Mouse (Mus musculus) heart, adult 8-10 months (tissue): Measurements from ENCODE around the gene Msh4. TPM values are rescaled to one million over a fixed set of nuclear protein-coding genes. Genes with fewer than 3 reads are reported as not detected.
"Not testable (repeated sequence)": the region's sequence is repeated elsewhere in the genome, so short reads cannot be mapped to it uniquely, and the experiment has no call there.

ENCODE experiments used
- DNase-seq: peaks from one replicate; pipeline ENCODE4 v3.0.0; 2022; ENCODE audit warnings: low spot score
- total RNA-seq, 4 experiments: library from RNA; stranded (reverse); gene quantifications; 2 replicates each; pipeline ENCODE4 v1.2.4; 2022

Msh4 gene
- total RNA-seq, 4 experiments from 2014 or later = 0.08 TPM; not detected in 3

GRCm38 (mm10) chr3:153911197-153911881, 5.4 kb upstream of the Msh4 start:
- DNase-seq = no peak

- DNase-seq = no peak
Observed at GRCm38 (mm10) chr3:153910489-153910888, 4.6 kb upstream of the Msh4 start.

- no peak for DNase-seq
Observed at GRCm38 (mm10) chr3:153908919-153909318, 3.0 kb upstream of the Msh4 start.

- no peak for DNase-seq
Observed at GRCm38 (mm10) chr3:153905251-153906135, 445 bp downstream of the Msh4 start.

GRCm38 (mm10) chr3:153904586-153904985, 1.4 kb downstream of the Msh4 start:
- DNase-seq = no peak

GRCm38 (mm10) chr3:153902595-153902994, 3.3 kb downstream of the Msh4 start:
- no peak for DNase-seq

- no peak for DNase-seq
Observed at GRCm38 (mm10) chr3:153901904-153902303, 4.0 kb downstream of the Msh4 start.

- no peak for DNase-seq
Observed at GRCm38 (mm10) chr3:153897216-153897615, 8.7 kb downstream of the Msh4 start.

- DNase-seq = no peak
Observed at GRCm38 (mm10) chr3:153895454-153895853, 10.5 kb downstream of the Msh4 start.

- no peak for DNase-seq
Observed at GRCm38 (mm10) chr3:153889188-153889781, 16.7 kb downstream of the Msh4 start.

GRCm38 (mm10) chr3:153888141-153888540, 17.8 kb downstream of the Msh4 start:
- DNase-seq = no peak

- DNase-seq = no peak
Observed at GRCm38 (mm10) chr3:153886296-153886695, 19.6 kb downstream of the Msh4 start.

- no peak for DNase-seq
Observed at GRCm38 (mm10) chr3:153871396-153871795, 34.5 kb downstream of the Msh4 start.

GRCm38 (mm10) chr3:153867149-153868136, 38.5 kb downstream of the Msh4 start:
- DNase-seq = no peak

- no peak for DNase-seq
Observed at GRCm38 (mm10) chr3:153864636-153865429, 41.1 kb downstream of the Msh4 start.

- no peak for DNase-seq
Observed at GRCm38 (mm10) chr3:153863816-153864215, 42.1 kb downstream of the Msh4 start.

- not testable (repeated sequence) for DNase-seq
Observed at GRCm38 (mm10) chr3:153860392-153860791, 45.5 kb downstream of the Msh4 start.

GRCm38 (mm10) chr3:153858350-153859001, 47.5 kb downstream of the Msh4 start:
- no peak for DNase-seq

- no peak for DNase-seq
Observed at GRCm38 (mm10) chr3:153852266-153852665, 53.7 kb downstream of the Msh4 start.

- DNase-seq = no peak
Observed at GRCm38 (mm10) chr3:153850759-153851158, 55.2 kb downstream of the Msh4 start.
